Mouse (Mus musculus) heart, postnatal 0 days (tissue): Measurements from ENCODE around the gene Zfp982. TPM values are rescaled to one million over a fixed set of nuclear protein-coding genes. Genes with fewer than 3 reads are reported as not detected.
"Not testable (repeated sequence)": the region's sequence is repeated elsewhere in the genome, so short reads cannot be mapped to it uniquely, and the experiment has no call there.

Experiments used
- ATAC-seq: fragments of 200-750 bp; cut with Nextera tagmentation; 2 replicates; pipeline ENCODE4 v1.8.0; 2017; ENCODE audit warnings: low read depth, moderate number of reproducible peaks, moderate library complexity; ENCODE audit not compliant: insufficient read depth
- DNase-seq: peaks from one replicate; pipeline ENCODE4 v3.0.0-alpha.2; 2016; ENCODE audit warnings: low spot score
- H3K27ac ChIP-seq: fragments of 300-500 bp; sonication (generic); 2 replicates; pipeline ENCODE4 v1.5.1; 2014; ENCODE audit warnings: low read depth, mild to moderate bottlenecking
- H3K27me3 ChIP-seq: fragments of 300-500 bp; sonication (generic); 2 replicates; pipeline ENCODE4 v1.6.1; 2014; ENCODE audit warnings: low read length, mixed read lengths; ENCODE audit not compliant: control insufficient read depth, insufficient read depth
- H3K36me3 ChIP-seq: fragments of 300-500 bp; sonication (generic); replicated peaks from 2 replicates; pipeline ENCODE4 v1.6.1; 2014; ENCODE audit warnings: low read length, mixed read lengths; ENCODE audit not compliant: control insufficient read depth, insufficient read depth
- H3K4me1 ChIP-seq: fragments of 300-500 bp; sonication (generic); 2 replicates; pipeline ENCODE4 v1.6.1; 2014; ENCODE audit warnings: antibody characterized with exemption; ENCODE audit not compliant: control insufficient read depth, insufficient read depth
- H3K4me2 ChIP-seq: fragments of 300-500 bp; sonication (generic); 2 replicates; pipeline ENCODE4 v1.6.1; 2014; ENCODE audit warnings: low read depth, mild to moderate bottlenecking, low read length, moderate library complexity
- H3K4me3 ChIP-seq: fragments of 300-500 bp; sonication (generic); 2 replicates; pipeline ENCODE4 v1.5.1; 2014; ENCODE audit warnings: low read depth, low read length
- H3K9ac ChIP-seq: fragments of 300-500 bp; sonication (generic); replicated peaks from 2 replicates; pipeline ENCODE4 v1.6.1; 2014; ENCODE audit warnings: low read depth, low read length, mixed read lengths
- H3K9me3 ChIP-seq: fragments of 300-500 bp; sonication (generic); replicated peaks from 2 replicates; pipeline ENCODE4 v1.6.1; 2016; ENCODE audit warnings: low read length; ENCODE audit not compliant: control insufficient read depth
- CTCF ChIP-seq: IDR thresholded peaks from 2 replicates; pipeline ENCODE4 v1.5.1; 2016; ENCODE audit warnings: antibody characterized with exemption, control low read depth, low read depth
- EP300 ChIP-seq: IDR thresholded peaks from 2 replicates; pipeline ENCODE4 v1.6.1; 2016; ENCODE audit warnings: antibody characterized with exemption, low read depth
- WGBS: fragments of 180-500 bp; shearing (Covaris S2); extraction: QIAGEN DNeasy Blood & Tissue Kit; methylation state at CpG from one replicate; pipeline ENCODE4 v1.1.7; 2014; 5-methylcytosine and 5-hydroxymethylcytosine counted together
- polyA plus RNA-seq: library from polyadenylated mRNA; unstranded; fragments of >200 nt; fragmentation: Nextera tagmentation; extraction: Ambion mirVana; gene quantifications from 2 replicates; pipeline ENCODE4 v1.2.1, GENCODE M21; 2015
- total RNA-seq: library from RNA; depleted of rRNA; stranded (reverse); fragments of >200 nt; gene quantifications from 2 replicates; pipeline ENCODE4 v1.2.3, GENCODE M21; 2014; ENCODE audit warnings: low replicate concordance

Gene Zfp982
- total and polyA plus RNA-seq, 2 experiments from 2014 or later, result 4.5 TPM; not detected in 1

- no peak for TF ChIP-seq CTCF
- no peak for TF ChIP-seq EP300
Measured at GRCm38 (mm10) chr4:147537702-147538101, 45.5 kb downstream of the Zfp982 start.

GRCm38 (mm10) chr4:147539918-147540317 lies 47.7 kb downstream of the Zfp982 start, which contains the start of gene Gm16503:
TSS of gene Gm16503 (plus strand) at chr4:147540218.
- DNase-seq, result not testable (repeated sequence)

More at GRCm38 (mm10) chr4:147537702-147538101, 45.5 kb downstream of the Zfp982 start:
- no peak overlapping the region for H3K4me3 ChIP-seq
- ATAC-seq (no peak), DNase-seq (no peak)
- no peaks in the 10 kb centered on the region for H3K36me3 ChIP-seq
- peaks cover 39% of the 10 kb centered on the region for H3K9me3 ChIP-seq
- no peaks in the 10 kb centered on the region for H3K27me3 ChIP-seq
- H3K4me2 ChIP-seq, result no peak overlapping the region
- H3K9ac ChIP-seq, result no peak overlapping the region
- WGBS, result 80% methylated on average over 2 of the region's 2 CpGs
- no peak overlapping the region for H3K27ac ChIP-seq
- no peaks in the 10 kb centered on the region for H3K4me1 ChIP-seq

GRCm38 (mm10) chr4:147541105-147541504 lies 48.9 kb downstream of the Zfp982 start:
- TF ChIP-seq CTCF, result no peak
- TF ChIP-seq EP300, result no peak
- no peak overlapping the region for H3K4me3 ChIP-seq
- no peak for ATAC-seq
- no peak overlapping the region for H3K9ac ChIP-seq
- H3K4me1 ChIP-seq, result no peaks in the 10 kb centered on the region
- H3K27ac ChIP-seq, result no peak overlapping the region
- DNase-seq, result no peak
- no peaks in the 10 kb centered on the region for H3K27me3 ChIP-seq
- peaks cover 36% of the 10 kb centered on the region for H3K9me3 ChIP-seq
- no peaks in the 10 kb centered on the region for H3K36me3 ChIP-seq
- no peak overlapping the region for H3K4me2 ChIP-seq

More at GRCm38 (mm10) chr4:147539918-147540317, 47.7 kb downstream of the Zfp982 start, which contains the start of gene Gm16503:
- H3K4me3 ChIP-seq, H3K9ac ChIP-seq, ATAC-seq, H3K27me3 ChIP-seq, H3K4me1 ChIP-seq, H3K4me2 ChIP-seq, H3K36me3 ChIP-seq, H3K27ac ChIP-seq: not testable (repeated sequence)
- WGBS, result 78% methylated on average over 3 of the region's 3 CpGs
- peaks cover 47% of the 10 kb centered on the region for H3K9me3 ChIP-seq

GRCm38 (mm10) chr4:147553071-147553470 lies 60.9 kb downstream of the Zfp982 start, which contains the start of gene Zfp985:
TSS of gene Zfp985 (plus strand) at chr4:147553277.
- not testable (repeated sequence) for ATAC-seq, H3K4me2 ChIP-seq, H3K36me3 ChIP-seq, H3K9ac ChIP-seq, H3K9me3 ChIP-seq, H3K27me3 ChIP-seq, H3K4me1 ChIP-seq, H3K27ac ChIP-seq, DNase-seq, H3K4me3 ChIP-seq
- 63% methylated on average over 5 of the region's 5 CpGs for WGBS

GRCm38 (mm10) chr4:147554361-147554760 lies 62.1 kb downstream of the Zfp982 start:
- not testable (repeated sequence) for H3K4me2 ChIP-seq, ATAC-seq, H3K27ac ChIP-seq, H3K36me3 ChIP-seq, DNase-seq, H3K9ac ChIP-seq, H3K27me3 ChIP-seq, H3K4me1 ChIP-seq, H3K4me3 ChIP-seq, H3K9me3 ChIP-seq
- 51% methylated on average over 2 of the region's 2 CpGs for WGBS

- not testable (repeated sequence) for ATAC-seq, H3K4me3 ChIP-seq, H3K4me2 ChIP-seq, H3K9ac ChIP-seq, H3K4me1 ChIP-seq, H3K9me3 ChIP-seq, H3K27me3 ChIP-seq, H3K27ac ChIP-seq, H3K36me3 ChIP-seq, DNase-seq
- 38% methylated on average over 1 of the region's 1 CpGs for WGBS
Measured at GRCm38 (mm10) chr4:147556921-147557320, 64.7 kb downstream of the Zfp982 start.

- ATAC-seq, H3K27ac ChIP-seq, H3K36me3 ChIP-seq, H3K27me3 ChIP-seq, H3K9me3 ChIP-seq, H3K4me2 ChIP-seq, H3K9ac ChIP-seq, H3K4me3 ChIP-seq, H3K4me1 ChIP-seq, DNase-seq: not testable (repeated sequence)
Measured at GRCm38 (mm10) chr4:147558011-147558410, 65.8 kb downstream of the Zfp982 start.

GRCm38 (mm10) chr4:147559096-147559495 lies 66.9 kb downstream of the Zfp982 start:
- not testable (repeated sequence) for H3K4me3 ChIP-seq, ATAC-seq, H3K4me1 ChIP-seq, H3K27me3 ChIP-seq, H3K36me3 ChIP-seq, H3K4me2 ChIP-seq, H3K9ac ChIP-seq, H3K27ac ChIP-seq, H3K9me3 ChIP-seq
- peak; percentile 36 for DNase-seq
- WGBS, result 41% methylated on average over 1 of the region's 1 CpGs
